Mouse (Mus musculus): Measurements from ENCODE around the gene Fgfr2. TPM values are rescaled to one million over a fixed set of nuclear protein-coding genes. Genes with fewer than 3 reads are reported as not detected.

The Fgfr2 gene
- polyA plus RNA-seq, 1 experiment from 2014 or later: 110 TPM

- H3K9me3 ChIP-seq (ENCODE audit: low read length): no peaks in the 10 kb centered on the region
- no peak overlapping the region for H3K4me3 ChIP-seq (ENCODE audit: low read depth, low read length)
- no peak overlapping the region for H3K9ac ChIP-seq (replicated peaks; ENCODE audit: low read depth)
- no peak overlapping the region for H3K4me2 ChIP-seq (replicated peaks; ENCODE audit: low read depth, low read length)
- H3K27ac ChIP-seq (ENCODE audit: low read length): no peak overlapping the region
- DNase-seq (ENCODE audit: low spot score): no peak
- WGBS: 71% methylated on average over 4 of the region's 4 CpGs
- no peaks in the 10 kb centered on the region for H3K36me3 ChIP-seq (ENCODE audit: insufficient read depth, low read length)
- H3K4me1 ChIP-seq (ENCODE audit: insufficient read depth, low read depth, low read length): no peaks in the 10 kb centered on the region
- no peak for TF ChIP-seq CTCF (IDR thresholded peaks at IDR 0.05)
- TF ChIP-seq EP300 (IDR thresholded peaks at IDR 0.05): no peak
- no peak for ATAC-seq
- no peaks in the 10 kb centered on the region for H3K27me3 ChIP-seq (replicated peaks; ENCODE audit: insufficient read depth, low read length)
Measured at GRCm38 (mm10) chr7:132106891-132107290, 1016.3 kb downstream of the Fgfr2 start.

GRCm38 (mm10) chr7:132105326-132105725 is 1017.8 kb downstream of the Fgfr2 start:
- ATAC-seq (no peak), DNase-seq (ENCODE audit: low spot score) (no peak)
- H3K4me2 ChIP-seq (replicated peaks; ENCODE audit: low read depth, low read length): no peak overlapping the region
- H3K9me3 ChIP-seq (ENCODE audit: low read length): no peaks in the 10 kb centered on the region
- WGBS: 69% methylated on average over 4 of the region's 4 CpGs
- no peak for TF ChIP-seq CTCF (IDR thresholded peaks at IDR 0.05)
- TF ChIP-seq EP300 (IDR thresholded peaks at IDR 0.05): no peak
- no peaks in the 10 kb centered on the region for H3K36me3 ChIP-seq (ENCODE audit: insufficient read depth, low read length)
- no peak overlapping the region for H3K4me3 ChIP-seq (ENCODE audit: low read depth, low read length)
- H3K4me1 ChIP-seq (ENCODE audit: insufficient read depth, low read depth, low read length): no peaks in the 10 kb centered on the region
- H3K27ac ChIP-seq (ENCODE audit: low read length): no peak overlapping the region
- H3K27me3 ChIP-seq (replicated peaks; ENCODE audit: insufficient read depth, low read length): no peaks in the 10 kb centered on the region
- H3K9ac ChIP-seq (replicated peaks; ENCODE audit: low read depth): no peak overlapping the region

- no peak overlapping the region for H3K9ac ChIP-seq (replicated peaks; ENCODE audit: low read depth)
- H3K36me3 ChIP-seq (ENCODE audit: insufficient read depth, low read length): no peaks in the 10 kb centered on the region
- H3K27ac ChIP-seq (ENCODE audit: low read length): no peak overlapping the region
- TF ChIP-seq EP300 (IDR thresholded peaks at IDR 0.05): no peak
- no peak for TF ChIP-seq CTCF (IDR thresholded peaks at IDR 0.05)
- no peak overlapping the region for H3K4me2 ChIP-seq (replicated peaks; ENCODE audit: low read depth, low read length)
- DNase-seq (ENCODE audit: low spot score) (no peak), ATAC-seq (no peak)
- no peaks in the 10 kb centered on the region for H3K27me3 ChIP-seq (replicated peaks; ENCODE audit: insufficient read depth, low read length)
- H3K4me3 ChIP-seq (ENCODE audit: low read depth, low read length): no peak overlapping the region
- H3K9me3 ChIP-seq (ENCODE audit: low read length): no peaks in the 10 kb centered on the region
- no peaks in the 10 kb centered on the region for H3K4me1 ChIP-seq (ENCODE audit: insufficient read depth, low read depth, low read length)
- WGBS: 24% methylated on average over 4 of the region's 4 CpGs
Measured at GRCm38 (mm10) chr7:132098441-132098840, 1024.7 kb downstream of the Fgfr2 start.

- Histone ChIP-seq H3K9ac (replicated peaks; ENCODE audit: low read depth) (no peak overlapping the region), H3K36me3 (ENCODE audit: insufficient read depth, low read length) (no peaks in the 10 kb centered on the region), H3K9me3 (ENCODE audit: low read length) (no peaks in the 10 kb centered on the region), H3K4me2 (replicated peaks; ENCODE audit: low read depth, low read length) (no peak overlapping the region), H3K27me3 (replicated peaks; ENCODE audit: insufficient read depth, low read length) (no peaks in the 10 kb centered on the region), H3K4me3 (ENCODE audit: low read depth, low read length) (no peak overlapping the region), H3K4me1 (ENCODE audit: insufficient read depth, low read depth, low read length) (no peaks in the 10 kb centered on the region), H3K27ac (ENCODE audit: low read length) (no peak overlapping the region)
- DNase-seq (ENCODE audit: low spot score) (no peak), ATAC-seq (no peak)
- TF ChIP-seq CTCF (IDR thresholded peaks at IDR 0.05) (no peak), EP300 (IDR thresholded peaks at IDR 0.05) (no peak)
- WGBS: 57% methylated on average over 7 of the region's 7 CpGs
Measured at GRCm38 (mm10) chr7:132094666-132095065, 1028.5 kb downstream of the Fgfr2 start.

GRCm38 (mm10) chr7:132091551-132091950 is 1031.6 kb downstream of the Fgfr2 start:
- H3K4me2 ChIP-seq (replicated peaks; ENCODE audit: low read depth, low read length): no peak overlapping the region
- no peak for ATAC-seq
- H3K9me3 ChIP-seq (ENCODE audit: low read length): no peaks in the 10 kb centered on the region
- H3K4me3 ChIP-seq (ENCODE audit: low read depth, low read length): no peak overlapping the region
- H3K9ac ChIP-seq (replicated peaks; ENCODE audit: low read depth): no peak overlapping the region
- H3K27ac ChIP-seq (ENCODE audit: low read length): no peak overlapping the region
- H3K36me3 ChIP-seq (ENCODE audit: insufficient read depth, low read length): no peaks in the 10 kb centered on the region
- H3K4me1 ChIP-seq (ENCODE audit: insufficient read depth, low read depth, low read length): no peaks in the 10 kb centered on the region
- 87% methylated on average over 7 of the region's 7 CpGs for WGBS
- H3K27me3 ChIP-seq (replicated peaks; ENCODE audit: insufficient read depth, low read length): no peaks in the 10 kb centered on the region
- DNase-seq (ENCODE audit: low spot score): no peak
- TF ChIP-seq CTCF (IDR thresholded peaks at IDR 0.05): no peak
- no peak for TF ChIP-seq EP300 (IDR thresholded peaks at IDR 0.05)

GRCm38 (mm10) chr7:132088606-132089005 is 1034.5 kb downstream of the Fgfr2 start:
- Histone ChIP-seq H3K27ac (ENCODE audit: low read length) (no peak overlapping the region), H3K4me2 (replicated peaks; ENCODE audit: low read depth, low read length) (no peak overlapping the region), H3K36me3 (ENCODE audit: insufficient read depth, low read length) (no peaks in the 10 kb centered on the region), H3K4me1 (ENCODE audit: insufficient read depth, low read depth, low read length) (no peaks in the 10 kb centered on the region), H3K4me3 (ENCODE audit: low read depth, low read length) (no peak overlapping the region), H3K9ac (replicated peaks; ENCODE audit: low read depth) (no peak overlapping the region), H3K27me3 (replicated peaks; ENCODE audit: insufficient read depth, low read length) (no peaks in the 10 kb centered on the region), H3K9me3 (ENCODE audit: low read length) (no peaks in the 10 kb centered on the region)
- ATAC-seq (no peak), DNase-seq (ENCODE audit: low spot score) (peak; percentile 4)
- WGBS: 60% methylated on average over 6 of the region's 6 CpGs
- TF ChIP-seq EP300 (IDR thresholded peaks at IDR 0.05): no peak
- no peak for TF ChIP-seq CTCF (IDR thresholded peaks at IDR 0.05)

GRCm38 (mm10) chr7:132088181-132088580 is 1035.0 kb downstream of the Fgfr2 start:
- TF ChIP-seq EP300 (IDR thresholded peaks at IDR 0.05) (no peak), CTCF (IDR thresholded peaks at IDR 0.05) (no peak)

More at GRCm38 (mm10) chr7:132088181-132088580, 1035.0 kb downstream of the Fgfr2 start:
- no peaks in the 10 kb centered on the region for H3K36me3 ChIP-seq (ENCODE audit: insufficient read depth, low read length)
- H3K27ac ChIP-seq (ENCODE audit: low read length): no peak overlapping the region
- H3K27me3 ChIP-seq (replicated peaks; ENCODE audit: insufficient read depth, low read length): no peaks in the 10 kb centered on the region
- no peak overlapping the region for H3K4me2 ChIP-seq (replicated peaks; ENCODE audit: low read depth, low read length)
- H3K9ac ChIP-seq (replicated peaks; ENCODE audit: low read depth): no peak overlapping the region
- H3K9me3 ChIP-seq (ENCODE audit: low read length): no peaks in the 10 kb centered on the region
- H3K4me1 ChIP-seq (ENCODE audit: insufficient read depth, low read depth, low read length): no peaks in the 10 kb centered on the region
- DNase-seq (ENCODE audit: low spot score) (no peak), ATAC-seq (no peak)
- WGBS: 60% methylated on average over 4 of the region's 4 CpGs
- H3K4me3 ChIP-seq (ENCODE audit: low read depth, low read length): no peak overlapping the region
